Mouse (Mus musculus) Muller cell, postnatal 12 days (primary cell): ENCODE results near the gene Gm826.

ENCODE experiments used
- DNase-seq: peaks from one replicate; pipeline ENCODE4 v3.0.0-alpha.2; 2015; ENCODE audit errors: inconsistent ontology term

Gm826 gene

GRCm38 (mm10) chr2:160334111-160334661 is at the start of gene Gm826:
Gm826 (minus strand) TSS chr2:160334162.
- peak; percentile 14 for DNase-seq

GRCm38 (mm10) chr2:160383418-160383817 is 49.5 kb upstream of the Gm826 start:
- no peak for DNase-seq

GRCm38 (mm10) chr2:160378271-160378670 is 44.3 kb upstream of the Gm826 start:
- no peak for DNase-seq

- no peak for DNase-seq
Measured at GRCm38 (mm10) chr2:160376236-160376635, 42.3 kb upstream of the Gm826 start.

GRCm38 (mm10) chr2:160369653-160370420 is 35.9 kb upstream of the Gm826 start:
- DNase-seq: no peak

GRCm38 (mm10) chr2:160368422-160369357 is 34.7 kb upstream of the Gm826 start:
- DNase-seq: no peak

GRCm38 (mm10) chr2:160367448-160368208 is 33.7 kb upstream of the Gm826 start:
- peak; percentile 87 for DNase-seq

- DNase-seq: peak; percentile 92
Measured at GRCm38 (mm10) chr2:160366980-160367338, 33.0 kb upstream of the Gm826 start, which contains the start of gene Mafb. Mafb (minus strand) TSS chr2:160367065.

GRCm38 (mm10) chr2:160366111-160366979 is 32.4 kb upstream of the Gm826 start:
- no peak for DNase-seq

GRCm38 (mm10) chr2:160365107-160365911 is 31.3 kb upstream of the Gm826 start:
- no peak for DNase-seq

GRCm38 (mm10) chr2:160364666-160365065 is 30.7 kb upstream of the Gm826 start:
- no peak for DNase-seq

GRCm38 (mm10) chr2:160364128-160364650 is 30.2 kb upstream of the Gm826 start:
- DNase-seq: no peak

- no peak for DNase-seq
Measured at GRCm38 (mm10) chr2:160363201-160363600, 29.2 kb upstream of the Gm826 start.

GRCm38 (mm10) chr2:160361442-160362121 is 27.6 kb upstream of the Gm826 start:
- no peak for DNase-seq

- no peak for DNase-seq
Measured at GRCm38 (mm10) chr2:160360234-160360874, 26.4 kb upstream of the Gm826 start.

GRCm38 (mm10) chr2:160358896-160359295 is 24.9 kb upstream of the Gm826 start:
- DNase-seq: no peak

GRCm38 (mm10) chr2:160357442-160357841 is 23.5 kb upstream of the Gm826 start:
- no peak for DNase-seq

- DNase-seq: no peak
Measured at GRCm38 (mm10) chr2:160356132-160356531, 22.2 kb upstream of the Gm826 start.
